Mouse (Mus musculus) lung, adult 2 months (tissue): ENCODE measurements at regions not wholly inside any gene's neighbourhood (a gene's known extent, or its start where the extent isn't known, plus 50 kb on each side); places are given as distances from the start of the nearest gene placed in this dataset.

Experiments used
- CTCF ChIP-seq: fragments of 200-500 bp; IDR thresholded peaks from 2 replicates; pipeline ENCODE4 v1.5.1; 2011; ENCODE audit warnings: mild to moderate bottlenecking, low read length, control low read depth; ENCODE audit not compliant: insufficient read depth
- POLR2A ChIP-seq: fragments of 200-500 bp; IDR thresholded peaks from 2 replicates; pipeline ENCODE4 v1.6.1; 2011; ENCODE audit warnings: low read depth, mild to moderate bottlenecking, control low read depth, low read length, borderline replicate concordance; ENCODE audit errors: extremely low read depth

GRCm38 (mm10) chr4:32076391-32076925, 112.6 kb downstream of the Map3k7 start:
- TF ChIP-seq CTCF (no peak), POLR2A (no peak)
